Mouse (Mus musculus) limb, embryonic 12.5 days (tissue): ENCODE measurements at regions not wholly inside any gene's neighbourhood (a gene's known extent, or its start where the extent isn't known, plus 50 kb on each side); places are given as distances from the start of the nearest gene placed in this dataset.

Experiments
- ATAC-seq: fragments of 200-750 bp; cut with Nextera tagmentation; 2 replicates; pipeline ENCODE4 v1.8.0; 2017; ENCODE audit warnings: low read depth, moderate TSS enrichment; ENCODE audit not compliant: insufficient number of reproducible peaks, insufficient read depth, low FRiP score, low TSS enrichment
- H3K27ac ChIP-seq: fragments of 300-500 bp; sonication (generic); 2 replicates; pipeline ENCODE4 v1.5.1; 2016; ENCODE audit warnings: mild to moderate bottlenecking, moderate library complexity
- H3K27me3 ChIP-seq: fragments of 300-500 bp; sonication (generic); 2 replicates; pipeline ENCODE4 v1.6.1; 2016; ENCODE audit warnings: mild to moderate bottlenecking, moderate library complexity
- H3K36me3 ChIP-seq: fragments of 300-500 bp; sonication (generic); 2 replicates; pipeline ENCODE4 v1.6.1; 2016; ENCODE audit warnings: mild to moderate bottlenecking, moderate library complexity
- H3K4me1 ChIP-seq: fragments of 300-500 bp; sonication (generic); replicated peaks from 2 replicates; pipeline ENCODE4 v1.6.1; 2016
- H3K4me2 ChIP-seq: fragments of 300-500 bp; sonication (generic); 2 replicates; pipeline ENCODE4 v1.6.1; 2016; ENCODE audit warnings: mild to moderate bottlenecking, moderate library complexity
- H3K4me3 ChIP-seq: fragments of 300-500 bp; sonication (generic); replicated peaks from 2 replicates; pipeline ENCODE4 v1.5.1; 2016; ENCODE audit warnings: mild to moderate bottlenecking
- H3K9ac ChIP-seq: fragments of 300-500 bp; sonication (generic); replicated peaks from 2 replicates; pipeline ENCODE4 v1.6.1; 2016; ENCODE audit warnings: mild to moderate bottlenecking, moderate library complexity
- H3K9me3 ChIP-seq: fragments of 300-500 bp; sonication (generic); 2 replicates; pipeline ENCODE4 v1.6.1; 2016; ENCODE audit warnings: mild to moderate bottlenecking, moderate library complexity
- WGBS: fragments of 180-500 bp; shearing (Covaris S2); methylation state at CpG from one replicate; pipeline ENCODE4 v1.1.7; 2016; 5-methylcytosine and 5-hydroxymethylcytosine counted together

DNA sequence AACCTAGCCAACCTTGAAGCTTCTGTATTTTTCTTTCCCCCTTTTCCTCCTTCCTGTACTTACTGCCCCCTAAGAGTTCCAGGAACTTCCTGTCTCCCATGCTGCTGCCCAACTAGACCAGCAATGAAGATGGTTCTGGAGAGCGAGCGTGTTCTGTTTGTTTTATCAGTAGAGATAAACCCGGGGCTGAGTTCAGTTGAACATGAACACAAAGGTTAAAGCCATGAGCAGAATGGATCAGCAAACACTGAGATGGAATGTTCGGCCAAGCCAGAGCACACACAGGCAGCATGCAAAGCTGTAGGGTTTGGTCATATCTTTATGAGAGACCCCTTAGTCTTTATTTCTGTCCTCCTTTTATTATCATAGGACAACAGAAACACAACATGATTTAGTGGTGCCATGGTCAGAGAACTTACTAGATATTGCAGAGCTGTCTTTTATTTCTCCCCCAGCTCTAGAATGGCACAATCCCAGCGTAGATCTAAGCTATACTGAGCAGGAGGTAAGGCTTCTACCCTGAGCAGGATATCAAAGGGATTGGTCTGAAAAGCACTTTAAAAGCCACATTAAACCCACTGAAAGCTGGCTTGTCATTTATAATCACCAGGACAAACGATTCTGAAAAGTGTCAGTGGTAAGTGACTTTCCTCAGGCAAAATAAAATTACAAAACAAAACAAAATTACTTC lies 105.9 kb upstream of the Peli1 start:
- no peaks in the 10 kb centered on the region for H3K36me3 ChIP-seq
- no peaks in the 10 kb centered on the region for H3K4me1 ChIP-seq
- H3K9ac ChIP-seq, result no peak overlapping the region
- 67% methylated on average over 6 of the region's 6 CpGs for WGBS
- no peaks in the 10 kb centered on the region for H3K9me3 ChIP-seq
- no peak for ATAC-seq
- no peak overlapping the region for H3K4me3 ChIP-seq
- no peaks in the 10 kb centered on the region for H3K27me3 ChIP-seq
- no peak overlapping the region for H3K27ac ChIP-seq
- no peak overlapping the region for H3K4me2 ChIP-seq

- H3K4me2 ChIP-seq, result no peak overlapping the region
- H3K4me3 ChIP-seq, result no peak overlapping the region
- H3K36me3 ChIP-seq, result no peaks in the 10 kb centered on the region
- ATAC-seq, result no peak
- no peak overlapping the region for H3K9ac ChIP-seq
- H3K4me1 ChIP-seq, result 0 out of 2 replicates have a peak, but pooled peaks cover 5% of the 10 kb centered on the region
- no peak overlapping the region for H3K27ac ChIP-seq
- 55% methylated on average over 4 of the region's 4 CpGs for WGBS
- no peaks in the 10 kb centered on the region for H3K9me3 ChIP-seq
- no peaks in the 10 kb centered on the region for H3K27me3 ChIP-seq
Measured at GRCm38 (mm10) chr11:20985771-20986170, 105.3 kb upstream of the Peli1 start.

DNA sequence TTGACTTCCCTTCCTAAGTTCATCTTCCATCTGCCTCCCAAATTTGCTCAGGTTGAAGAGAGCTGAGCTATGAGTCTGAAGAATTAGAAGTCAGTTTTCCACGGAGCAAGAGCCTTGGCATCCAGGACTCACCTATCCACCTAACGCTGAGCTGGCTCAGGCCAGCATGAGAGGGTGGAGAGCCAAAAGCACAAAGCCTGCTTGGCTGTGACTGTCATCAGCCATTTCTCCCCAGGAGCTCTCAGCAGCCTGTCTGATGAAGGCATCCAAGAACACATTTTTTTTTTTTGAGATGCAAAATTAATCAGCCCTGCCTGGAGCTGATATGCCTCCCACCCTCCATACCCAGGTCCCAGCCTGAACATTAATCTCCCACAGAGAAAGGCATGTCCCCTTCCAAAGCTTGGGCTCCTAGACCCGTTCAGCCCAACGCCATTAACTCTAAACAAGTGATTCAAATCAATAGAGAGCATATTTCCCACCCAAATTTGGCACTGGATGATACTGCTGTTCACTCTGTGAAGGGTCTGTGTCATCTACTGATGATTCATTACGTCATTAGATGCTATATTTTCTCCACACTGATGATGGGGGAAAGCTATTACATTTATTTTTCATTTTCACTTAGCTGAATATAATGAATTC lies 103.8 kb upstream of the Peli1 start:
- WGBS, result 74% methylated on average over 5 of the region's 5 CpGs
- Histone ChIP-seq H3K4me2 (no peak overlapping the region), H3K4me3 (no peak overlapping the region), H3K9ac (no peak overlapping the region), H3K27me3 (no peaks in the 10 kb centered on the region), H3K27ac (no peak overlapping the region), H3K9me3 (no peaks in the 10 kb centered on the region), H3K36me3 (no peaks in the 10 kb centered on the region), H3K4me1 (0 out of 2 replicates have a peak, but pooled peaks cover 5% of the 10 kb centered on the region)
- no peak for ATAC-seq

- H3K27me3 ChIP-seq, result no peaks in the 10 kb centered on the region
- 87% methylated on average over 11 of the region's 11 CpGs for WGBS
- no peak overlapping the region for H3K4me2 ChIP-seq
- H3K4me1 ChIP-seq, result 0 out of 2 replicates have a peak, but pooled peaks cover 5% of the 10 kb centered on the region
- H3K9ac ChIP-seq, result no peak overlapping the region
- no peaks in the 10 kb centered on the region for H3K36me3 ChIP-seq
- H3K4me3 ChIP-seq, result no peak overlapping the region
- no peak overlapping the region for H3K27ac ChIP-seq
- H3K9me3 ChIP-seq, result no peaks in the 10 kb centered on the region
- no peak for ATAC-seq
Measured at GRCm38 (mm10) chr11:20987841-20988251, 103.2 kb upstream of the Peli1 start.

GRCm38 (mm10) chr11:20988871-20989270 lies 102.2 kb upstream of the Peli1 start:
- no peaks in the 10 kb centered on the region for H3K9me3 ChIP-seq
- ATAC-seq, result no peak
- H3K4me3 ChIP-seq, result no peak overlapping the region
- no peak overlapping the region for H3K9ac ChIP-seq
- no peak overlapping the region for H3K4me2 ChIP-seq
- no peaks in the 10 kb centered on the region for H3K27me3 ChIP-seq
- WGBS, result 87% methylated on average over 3 of the region's 3 CpGs
- H3K27ac ChIP-seq, result no peak overlapping the region
- 0 out of 2 replicates have a peak, but pooled peaks cover 5% of the 10 kb centered on the region for H3K4me1 ChIP-seq
- H3K36me3 ChIP-seq, result no peaks in the 10 kb centered on the region

DNA sequence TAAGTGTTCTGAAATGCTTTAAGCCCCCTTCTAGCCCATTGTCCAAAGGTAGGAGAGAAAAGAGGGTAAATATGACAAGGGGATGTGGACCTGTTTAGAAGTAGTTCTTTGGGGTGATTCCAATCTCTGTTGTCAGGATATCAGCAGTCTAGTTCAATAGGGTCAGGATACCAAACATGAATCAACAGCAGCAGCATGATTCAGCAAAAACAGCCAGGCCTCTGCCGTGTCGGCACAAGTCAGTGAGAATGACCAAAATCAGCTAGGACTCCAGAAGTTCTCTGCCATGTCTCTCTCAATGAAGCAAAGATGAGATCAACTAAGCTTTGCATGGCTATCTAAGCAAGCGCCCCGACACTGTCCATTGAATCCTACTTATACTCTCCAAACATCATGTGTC lies 97.5 kb upstream of the Peli1 start:
- no peak overlapping the region for H3K9ac ChIP-seq
- peaks cover 6% of the 10 kb centered on the region; the same call in 1 of the 2 replicates for H3K9me3 ChIP-seq
- ATAC-seq, result no peak
- H3K4me1 ChIP-seq, result 0 out of 2 replicates have a peak, but pooled peaks cover 5% of the 10 kb centered on the region
- H3K36me3 ChIP-seq, result no peaks in the 10 kb centered on the region
- WGBS, result 96% methylated on average over 4 of the region's 4 CpGs
- no peak overlapping the region for H3K4me2 ChIP-seq
- no peak overlapping the region for H3K27ac ChIP-seq
- no peaks in the 10 kb centered on the region for H3K27me3 ChIP-seq
- no peak overlapping the region for H3K4me3 ChIP-seq

DNA sequence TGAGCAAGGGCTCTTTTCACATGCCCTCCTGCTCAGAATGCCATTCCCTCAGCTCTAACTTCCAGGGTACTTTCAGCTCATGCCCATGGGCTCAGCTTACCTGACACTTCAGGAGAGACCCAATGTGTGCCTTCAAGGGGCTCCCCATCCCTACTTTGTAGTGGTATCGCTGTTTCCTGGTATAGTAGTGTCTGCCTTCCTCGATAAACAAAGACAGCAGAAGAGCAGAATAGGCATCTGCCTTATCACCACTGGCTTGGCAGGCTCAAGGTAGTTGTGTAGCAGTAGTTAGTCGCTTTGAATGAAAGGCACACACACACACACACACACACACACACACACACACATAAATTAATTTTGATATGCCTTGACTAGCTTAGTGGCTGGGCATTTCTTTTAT lies 89.7 kb upstream of the Peli1 start:
- no peak overlapping the region for H3K4me3 ChIP-seq
- peaks cover 6% of the 10 kb centered on the region; the same call in 1 of the 2 replicates for H3K9me3 ChIP-seq
- no peak for ATAC-seq
- H3K36me3 ChIP-seq, result no peaks in the 10 kb centered on the region
- no peak overlapping the region for H3K9ac ChIP-seq
- no peak overlapping the region for H3K4me2 ChIP-seq
- no peaks in the 10 kb centered on the region for H3K4me1 ChIP-seq
- no peaks in the 10 kb centered on the region for H3K27me3 ChIP-seq
- H3K27ac ChIP-seq, result no peak overlapping the region
- WGBS, result 84% methylated on average over 3 of the region's 3 CpGs

- Histone ChIP-seq H3K4me1 (no peaks in the 10 kb centered on the region), H3K9me3 (no peaks in the 10 kb centered on the region), H3K27me3 (no peaks in the 10 kb centered on the region), H3K9ac (no peak overlapping the region), H3K4me3 (no peak overlapping the region), H3K4me2 (no peak overlapping the region), H3K36me3 (no peaks in the 10 kb centered on the region), H3K27ac (no peak overlapping the region)
- no peak for ATAC-seq
- WGBS, result 95% methylated on average over 5 of the region's 5 CpGs
Measured at GRCm38 (mm10) chr11:21007222-21007621, 83.9 kb upstream of the Peli1 start.

- no peaks in the 10 kb centered on the region for H3K9me3 ChIP-seq
- H3K9ac ChIP-seq, result no peak overlapping the region
- ATAC-seq, result no peak
Measured at GRCm38 (mm10) chr11:21009505-21009904, 81.6 kb upstream of the Peli1 start.

DNA sequence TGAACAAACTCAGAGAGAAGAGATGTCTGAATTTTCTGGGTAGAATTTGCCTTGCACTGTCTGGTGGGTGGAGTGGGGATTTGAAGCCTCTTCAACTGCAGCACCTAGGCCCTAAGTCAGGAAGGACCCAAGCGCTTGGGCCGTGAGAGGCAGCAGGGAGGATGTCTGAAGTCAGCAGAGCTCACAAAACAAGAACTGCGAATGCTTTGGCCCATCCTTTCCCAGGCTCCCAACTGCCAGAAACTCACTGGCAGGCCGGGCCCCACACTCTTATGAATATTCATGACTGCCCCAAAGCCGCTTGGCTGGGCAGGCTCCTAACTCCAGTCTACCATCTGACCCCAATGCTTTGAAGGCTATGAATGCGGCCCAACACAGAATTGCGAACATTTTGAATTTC lies 80.2 kb upstream of the Peli1 start:
- Histone ChIP-seq H3K9ac (no peak overlapping the region), H3K4me1 (no peaks in the 10 kb centered on the region), H3K9me3 (no peaks in the 10 kb centered on the region), H3K4me2 (no peak overlapping the region), H3K4me3 (no peak overlapping the region), H3K27ac (no peak overlapping the region), H3K36me3 (no peaks in the 10 kb centered on the region), H3K27me3 (no peaks in the 10 kb centered on the region)
- ATAC-seq, result no peak
- 42% methylated on average over 7 of the region's 7 CpGs for WGBS

More at GRCm38 (mm10) chr11:21009505-21009904, 81.6 kb upstream of the Peli1 start:
- Histone ChIP-seq H3K27ac (no peak overlapping the region), H3K4me2 (no peak overlapping the region), H3K27me3 (no peaks in the 10 kb centered on the region), H3K4me3 (no peak overlapping the region), H3K4me1 (no peaks in the 10 kb centered on the region), H3K36me3 (no peaks in the 10 kb centered on the region)
- 78% methylated on average over 3 of the region's 3 CpGs for WGBS

- Histone ChIP-seq H3K4me2 (no peak overlapping the region), H3K9ac (no peak overlapping the region), H3K9me3 (no peaks in the 10 kb centered on the region), H3K4me1 (peaks cover 3% of the 10 kb centered on the region; the same call in 1 of the 2 replicates), H3K27me3 (no peaks in the 10 kb centered on the region; the same call in 1 of the 2 replicates), H3K36me3 (no peaks in the 10 kb centered on the region), H3K27ac (no peak overlapping the region), H3K4me3 (no peak overlapping the region)
- 73% methylated on average over 3 of the region's 3 CpGs for WGBS
- ATAC-seq, result no peak
Measured at GRCm38 (mm10) chr11:21014250-21014649, 76.8 kb upstream of the Peli1 start.
